In the genomic region with DNA sequence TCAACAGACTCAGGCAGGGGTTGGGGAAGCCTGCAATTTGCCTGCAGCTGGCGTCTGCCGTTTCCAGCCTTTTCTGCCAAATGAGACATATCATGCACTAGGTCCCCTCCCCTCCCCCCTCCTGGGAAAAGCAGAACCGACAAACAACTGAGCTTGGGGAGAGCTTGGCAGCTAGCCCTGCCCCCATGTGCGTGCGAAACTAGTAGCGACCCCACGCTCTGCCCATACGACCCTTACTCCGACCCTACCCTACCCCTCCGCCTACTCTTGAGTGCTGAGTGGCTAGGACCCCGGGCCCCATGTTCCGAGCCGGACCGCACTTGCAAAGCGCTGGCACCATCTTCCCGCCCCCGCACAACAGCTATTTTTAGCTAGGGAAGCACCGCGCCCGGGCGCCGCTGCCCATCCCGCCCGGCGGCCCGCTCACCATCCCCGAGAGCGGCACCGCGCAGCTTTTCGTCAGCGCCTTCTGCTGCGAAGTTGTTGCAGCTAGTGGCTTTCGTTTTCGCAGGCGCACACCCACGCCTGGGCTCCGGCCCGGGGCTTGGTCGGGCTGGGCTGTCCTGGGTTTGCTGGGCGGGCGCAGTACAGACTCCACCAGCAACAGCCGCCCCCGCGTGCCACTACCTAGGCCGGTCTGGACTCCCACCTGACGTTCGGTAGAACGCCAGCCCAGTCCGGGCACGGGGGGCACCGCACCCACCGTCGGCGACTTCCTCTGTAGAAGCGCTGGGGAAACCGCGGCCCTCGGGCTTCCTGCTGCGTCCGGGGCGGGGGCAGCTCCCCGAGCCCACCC, we compare ENCODE assay signal across 8 mouse cellular contexts. TPM values are rescaled to one million over a fixed set of nuclear protein-coding genes. Genes with fewer than 3 reads are reported as not detected.
DNase-seq lines count a peak whose midpoint lies in the region; ATAC-seq and TF ChIP-seq lines count a peak whose summit lies in the region.

No protein-coding gene starts in this region.

- 0 out of 2 replicates have a peak, but pooled peaks cover 4% of the 10 kb centered on the region for H3K27me3 ChIP-seq in embryonic facial prominence, embryonic 14.5 days (replicated peaks; ENCODE audit: control insufficient read depth, insufficient read depth, low read length)
- no peaks in the 10 kb centered on the region for H3K27me3 ChIP-seq in heart, adult 2 months (ENCODE audit: control insufficient read depth, insufficient read depth, low read length)
- no peaks in the 10 kb centered on the region for H3K27me3 ChIP-seq in kidney, adult 2 months (replicated peaks; ENCODE audit: control insufficient read depth, insufficient read depth, low read length)
- no peaks in the 10 kb centered on the region for H3K27me3 ChIP-seq in limb, embryonic 15.5 days
- H3K27me3 ChIP-seq in midbrain, embryonic 16.5 days (ENCODE audit: control insufficient read depth, insufficient read depth, low read depth, low read length) = peaks cover 5% of the 10 kb centered on the region

- no peaks in the 10 kb centered on the region for H3K9me3 ChIP-seq in embryonic facial prominence, embryonic 14.5 days (ENCODE audit: control insufficient read depth, low read length)
- no peaks in the 10 kb centered on the region for H3K9me3 ChIP-seq in limb, embryonic 15.5 days
- no peaks in the 10 kb centered on the region for H3K9me3 ChIP-seq in midbrain, embryonic 16.5 days (replicated peaks; ENCODE audit: control insufficient read depth, low read length, poor library complexity, severe bottlenecking)

- peak; percentile 77 for ATAC-seq in embryonic facial prominence, embryonic 14.5 days (ENCODE audit: low read depth)
- peak; percentile 78 for ATAC-seq in limb, embryonic 15.5 days (ENCODE audit: insufficient number of reproducible peaks, low FRiP score, low TSS enrichment, low read depth)
- peak; percentile 66 for ATAC-seq in midbrain, embryonic 16.5 days

- peak; percentile 75 for DNase-seq in A20 (ENCODE audit: low read depth, low spot score)
- DNase-seq in adrenal gland, postnatal 4 days (ENCODE audit: low spot score in 2 of 2) = peak; percentile 28 to 54
- peak; percentile 89 for DNase-seq in embryonic facial prominence, embryonic 14.5 days (ENCODE audit: low spot score)
- DNase-seq in heart, adult 2 months = peak; percentile 87
- peak; percentile 58 for DNase-seq in kidney, adult 2 months
- peak; percentile 55 to 61 for DNase-seq in spleen, postnatal 14 days (ENCODE audit: low spot score in 2 of 2)

- TF ChIP-seq EP300 in heart, adult 2 months (IDR thresholded peaks at IDR 0.05; ENCODE audit: insufficient read depth, low read depth, low read length) = no peak

- no peak for TF ChIP-seq CTCF in heart, adult 2 months (IDR thresholded peaks at IDR 0.05)
- TF ChIP-seq CTCF in kidney, adult 2 months (conservative IDR thresholded peaks at IDR 0.05; ENCODE audit: insufficient read depth, insufficient read length, low read depth, low read length) = no peak

- intact Hi-C loops in heart, adult 2 months (cut with DNase I) = no loop called here

- peak overlapping the region; percentile 82 for H3K9ac ChIP-seq in embryonic facial prominence, embryonic 14.5 days (ENCODE audit: low read depth, low read length)
- peak overlapping the region; percentile 87 for H3K9ac ChIP-seq in heart, adult 2 months (ENCODE audit: low read depth, low read length)
- peak overlapping the region; percentile 64 for H3K9ac ChIP-seq in limb, embryonic 15.5 days
- peak overlapping the region; percentile 68 for H3K9ac ChIP-seq in midbrain, embryonic 16.5 days (ENCODE audit: low read depth, low read length)

- H3K4me3 ChIP-seq in embryonic facial prominence, embryonic 14.5 days (ENCODE audit: low read depth, low read length) = peak overlapping the region; percentile 74
- peak overlapping the region; percentile 74 for H3K4me3 ChIP-seq in heart, adult 2 months
- H3K4me3 ChIP-seq in kidney, adult 2 months (ENCODE audit: insufficient read depth, low read depth, low read length) = peak overlapping the region; percentile 62
- peak overlapping the region; percentile 61 for H3K4me3 ChIP-seq in limb, embryonic 15.5 days
- H3K4me3 ChIP-seq in midbrain, embryonic 16.5 days (ENCODE audit: low read depth, low read length) = peak overlapping the region; percentile 45

- H3K4me1 ChIP-seq in embryonic facial prominence, embryonic 14.5 days (ENCODE audit: control insufficient read depth, insufficient read depth, low read length) = peaks cover 9% of the 10 kb centered on the region
- H3K4me1 ChIP-seq in heart, adult 2 months (ENCODE audit: control insufficient read depth, insufficient read depth, low read length) = peaks cover 10% of the 10 kb centered on the region
- no peaks in the 10 kb centered on the region for H3K4me1 ChIP-seq in kidney, adult 2 months (ENCODE audit: control insufficient read depth, insufficient read depth, low read length)
- H3K4me1 ChIP-seq in limb, embryonic 15.5 days = peaks cover 22% of the 10 kb centered on the region
- peaks cover 18% of the 10 kb centered on the region for H3K4me1 ChIP-seq in midbrain, embryonic 16.5 days (ENCODE audit: control insufficient read depth, insufficient read depth, low read length)

- under 1% methylated on average over 45 of the region's 63 CpGs for WGBS in embryonic facial prominence, embryonic 14.5 days
- WGBS in heart, adult 2 months = 1% methylated on average over 63 of the region's 63 CpGs
- WGBS in kidney, adult 2 months = 11% methylated on average over 63 of the region's 63 CpGs
- WGBS in limb, embryonic 15.5 days = under 1% methylated on average over 63 of the region's 63 CpGs
- WGBS in midbrain, embryonic 16.5 days = 1% methylated on average over 63 of the region's 63 CpGs

- H3K4me2 ChIP-seq in embryonic facial prominence, embryonic 14.5 days (ENCODE audit: low read depth, low read length) = peak overlapping the region; percentile 85
- peak overlapping the region; percentile 94 for H3K4me2 ChIP-seq in limb, embryonic 15.5 days
- peak overlapping the region; percentile 76 for H3K4me2 ChIP-seq in midbrain, embryonic 16.5 days (ENCODE audit: low read length)

- no peaks in the 10 kb centered on the region for H3K79me2 ChIP-seq in heart, adult 2 months (replicated peaks; ENCODE audit: control insufficient read depth, insufficient read depth, low read length)

- H3K27ac ChIP-seq in embryonic facial prominence, embryonic 14.5 days (replicated peaks; ENCODE audit: low read depth, low read length) = peak overlapping the region; percentile 81
- H3K27ac ChIP-seq in heart, adult 2 months = peak overlapping the region; percentile 80
- peak overlapping the region; percentile 19; the same call in 1 of the 2 replicates for H3K27ac ChIP-seq in kidney, adult 2 months (ENCODE audit: insufficient read depth, low read depth, low read length)
- H3K27ac ChIP-seq in limb, embryonic 15.5 days = peak overlapping the region; percentile 84
- H3K27ac ChIP-seq in midbrain, embryonic 16.5 days (ENCODE audit: low read length) = peak overlapping the region; percentile 74

- peaks cover 11% of the 10 kb centered on the region for H3K36me3 ChIP-seq in embryonic facial prominence, embryonic 14.5 days (ENCODE audit: control insufficient read depth, insufficient read depth, low read length)
- H3K36me3 ChIP-seq in heart, adult 2 months (ENCODE audit: control insufficient read depth, insufficient read depth, low read length) = no peaks in the 10 kb centered on the region
- no peaks in the 10 kb centered on the region for H3K36me3 ChIP-seq in kidney, adult 2 months (ENCODE audit: control insufficient read depth, insufficient read depth, low read length)
- peaks cover 23% of the 10 kb centered on the region for H3K36me3 ChIP-seq in limb, embryonic 15.5 days
- peaks cover 6% of the 10 kb centered on the region; the same call in 1 of the 2 replicates for H3K36me3 ChIP-seq in midbrain, embryonic 16.5 days (ENCODE audit: control insufficient read depth, insufficient read depth, low read length)

- no peak for TF ChIP-seq POLR2A in heart, adult 2 months (IDR thresholded peaks at IDR 0.05; ENCODE audit: insufficient read depth, low read depth, low read length)
- no peak for TF ChIP-seq POLR2A in kidney, adult 2 months (IDR thresholded peaks at IDR 0.05; ENCODE audit: low read depth, low read length)

RNA-seq across cellular contexts. Expression of gene Susd2, which starts 23.5 kb away (rescaled TPM):
- 10 to 100 TPM in 1 of 2 experiments, 1 to 10 TPM in 1; 7.4 to 17.2 TPM for total RNA-seq in adrenal gland, postnatal 4 days (2021)
- polyA plus RNA-seq in embryonic facial prominence, embryonic 14.5 days (2014; fragmentation: Nextera tagmentation; extraction: Ambion mirVana) = 7.1 and 7.4 TPM in 2 replicates
- total RNA-seq in heart, adult 2 months (2021) = 1 to 10 TPM; 1.3 to 1.8 TPM
- polyA plus RNA-seq in heart, adult 2 months (2012; rRNA removed) = 4.3 TPM in 2 replicates
- 193 and 196 TPM in 2 replicates for polyA plus RNA-seq in kidney, adult 2 months (2012; rRNA removed)
- polyA plus RNA-seq in limb, embryonic 15.5 days (2015; fragmentation: Nextera tagmentation; extraction: Ambion mirVana) = 10.9 and 14.3 TPM in 2 replicates
- 3.1 and 4.9 TPM in 2 replicates for polyA plus RNA-seq in midbrain, embryonic 16.5 days (2015; fragmentation: Nextera tagmentation; extraction: Ambion mirVana)

Comparison
In these comparisons a context has a peak if more than half of its experiments do, and no peak if none do; other contexts are left out.
1. Peak in every context shown above with its lines: DNase-seq, ATAC-seq, H3K4me3 ChIP-seq and H3K27ac ChIP-seq.
2. H3K27ac ChIP-seq: peak in every context shown above with its lines; median percentile 84 in limb, embryonic 15.5 days; 81 in embryonic facial prominence, embryonic 14.5 days; 80 in heart, adult 2 months; 74 in midbrain, embryonic 16.5 days; 19 in kidney, adult 2 months.
3. RNA of gene Susd2, which starts 23.5 kb away (polyA plus RNA-seq): 193 to 196 TPM in kidney, adult 2 months; 10.9 to 14.3 TPM in limb, embryonic 15.5 days, 7.1 to 7.4 TPM in embryonic facial prominence, embryonic 14.5 days, 3.1 to 4.9 TPM in midbrain, embryonic 16.5 days and 4.3 TPM in heart, adult 2 months; every median in the first group is over 10 times any median in the second.